Mouse (Mus musculus): ENCODE data around the gene Nsf.
"Not testable (repeated sequence)": the region's sequence is repeated elsewhere in the genome, so short reads cannot be mapped to it uniquely, and the experiment has no call there.

Gene Nsf

DNA sequence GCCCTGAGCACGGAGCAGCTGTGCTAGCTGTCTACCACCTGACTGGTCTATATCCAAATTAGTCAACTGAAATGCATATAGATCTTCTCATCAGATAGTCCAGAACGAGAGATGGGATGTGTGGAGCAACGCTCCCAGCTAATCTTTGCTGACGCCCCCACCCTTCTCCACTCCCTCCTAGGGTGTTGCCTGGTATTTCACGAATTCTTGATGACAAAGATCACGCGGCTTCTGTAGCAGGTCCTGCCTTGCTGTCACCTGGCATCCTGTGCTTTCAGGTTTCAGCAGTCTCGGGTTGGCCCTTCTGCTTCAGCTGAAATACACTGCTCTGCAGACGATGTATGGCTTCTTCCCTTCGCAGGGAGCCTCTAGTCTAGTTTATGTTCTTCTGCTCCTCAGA lies 61.0 kb downstream of the Nsf start:
- DNase-seq (ENCODE audit: low read depth), result no peak

GRCm38 (mm10) chr11:103891781-103892180 lies 62.1 kb downstream of the Nsf start:
- DNase-seq (ENCODE audit: low read depth), result no peak

DNA sequence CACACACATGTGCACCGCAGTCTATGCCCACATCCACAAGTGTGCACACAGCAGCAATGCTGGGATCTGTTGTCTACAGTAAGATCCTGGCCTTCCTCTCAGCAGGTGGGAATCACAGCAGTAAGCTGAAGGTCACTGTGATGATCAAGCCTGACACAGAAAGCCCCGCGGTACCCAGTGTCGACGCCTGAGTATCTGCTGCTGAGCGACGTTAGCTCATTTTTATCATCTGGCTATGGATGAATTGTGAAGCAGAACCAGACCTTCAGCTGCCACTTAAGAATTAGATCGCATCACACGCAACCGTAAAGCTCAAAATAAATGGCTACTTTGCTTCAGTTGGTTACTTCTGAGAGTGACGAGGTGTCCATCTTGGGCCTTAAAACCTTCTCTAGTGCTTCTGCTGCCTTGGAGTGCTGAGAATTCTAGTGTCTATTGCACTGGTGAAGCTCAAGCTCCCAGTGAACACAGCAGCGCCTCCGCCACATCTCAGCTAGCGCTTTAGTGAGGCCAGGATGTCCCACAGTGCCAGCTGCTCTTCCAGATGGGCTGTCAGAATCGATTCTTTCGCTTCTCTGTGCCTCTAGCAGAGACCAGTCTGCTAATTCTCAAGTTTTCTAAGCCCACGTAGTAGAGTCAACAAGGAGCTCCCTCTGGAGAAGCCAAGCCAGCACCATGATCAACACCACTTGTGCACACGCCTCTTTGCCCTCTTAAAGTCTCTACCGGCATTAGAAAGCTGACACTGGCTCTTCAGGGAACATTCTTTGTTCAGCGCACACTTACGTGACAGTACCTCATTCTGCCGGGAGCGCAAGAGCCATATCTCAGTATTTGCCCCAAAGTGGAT lies 63.3 kb downstream of the Nsf start:
- no peak for DNase-seq (ENCODE audit: low read depth)

GRCm38 (mm10) chr11:103887724-103888410 lies 66.0 kb downstream of the Nsf start:
- DNase-seq (ENCODE audit: low read depth), result no peak

DNA sequence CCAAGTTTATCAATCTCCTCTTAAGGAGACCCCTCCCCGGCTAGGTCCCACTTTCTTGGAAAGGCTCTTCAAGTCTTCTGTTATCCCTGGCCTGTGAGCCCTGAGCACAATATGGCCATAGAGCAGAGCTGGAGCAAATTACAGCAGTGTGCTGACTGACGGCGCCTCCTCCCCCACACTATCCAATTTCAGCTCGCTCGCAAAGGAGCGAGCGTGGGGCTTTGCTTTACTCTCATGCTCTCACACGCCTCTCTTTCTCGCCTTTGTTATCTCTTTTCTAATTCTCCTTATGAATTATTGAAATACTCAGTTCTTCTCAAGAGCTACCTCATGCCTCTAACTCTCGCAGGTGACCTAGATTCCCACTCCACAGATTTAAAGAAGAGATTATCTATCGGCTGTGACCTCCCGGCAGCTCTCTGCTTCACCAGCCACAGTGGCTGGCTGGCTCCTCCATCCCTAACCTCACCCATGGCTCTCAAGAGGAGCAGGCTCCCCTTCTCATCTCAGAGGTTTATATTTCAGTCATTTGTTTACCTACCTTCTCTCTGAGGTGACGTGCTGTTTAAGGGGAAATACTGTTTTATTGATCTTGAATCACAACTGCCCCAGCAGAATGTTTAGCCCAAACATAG lies 69.0 kb downstream of the Nsf start:
- no peak for DNase-seq (ENCODE audit: low read depth)

GRCm38 (mm10) chr11:103883793-103884192 lies 70.1 kb downstream of the Nsf start:
- no peak for DNase-seq (ENCODE audit: low read depth)

GRCm38 (mm10) chr11:103879476-103879875 lies 74.4 kb downstream of the Nsf start:
- DNase-seq (ENCODE audit: low read depth), result not testable (repeated sequence)

GRCm38 (mm10) chr11:103878441-103878840 lies 75.4 kb downstream of the Nsf start:
- DNase-seq (ENCODE audit: low read depth), result no peak

DNA sequence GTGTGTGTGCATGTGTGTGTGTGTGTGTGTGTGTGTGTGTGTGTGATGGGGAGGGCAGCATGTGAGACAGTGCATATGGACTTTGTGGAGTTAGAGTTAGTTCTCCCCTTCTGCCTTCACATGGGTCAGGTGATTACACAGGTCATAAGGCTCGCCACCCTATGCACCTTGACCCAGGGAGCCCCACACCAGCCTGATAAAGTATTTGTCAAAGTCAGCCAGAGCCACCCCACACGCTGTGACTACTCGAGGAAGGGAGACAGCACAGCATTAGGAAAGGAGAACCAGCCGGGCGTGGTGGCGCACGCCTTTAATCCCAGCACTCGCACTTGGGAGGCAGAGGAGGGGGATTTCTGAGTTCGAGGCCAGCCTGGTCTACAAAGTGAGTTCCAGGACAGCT lies 83.5 kb downstream of the Nsf start:
- DNase-seq (ENCODE audit: low read depth), result no peak

DNA sequence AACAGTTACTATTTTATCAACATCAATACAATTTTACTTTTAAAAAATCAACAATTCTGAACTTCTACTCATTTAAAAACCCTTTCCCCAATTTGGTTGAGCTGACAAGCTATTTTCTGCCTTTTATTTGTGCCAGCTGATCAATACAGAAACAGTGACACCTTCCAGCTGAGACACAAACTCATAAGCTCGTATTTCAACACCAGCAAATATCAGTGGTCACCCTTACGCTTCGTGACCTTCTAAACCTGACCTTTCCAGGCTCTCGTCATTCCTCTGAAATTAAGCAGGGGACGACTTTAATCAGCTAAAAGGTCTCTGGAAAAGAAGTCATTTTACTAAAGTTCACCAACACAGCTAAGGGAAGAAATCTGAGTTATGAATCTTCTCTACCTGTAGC lies 86.2 kb downstream of the Nsf start:
- no peak for DNase-seq (ENCODE audit: low read depth)

DNA sequence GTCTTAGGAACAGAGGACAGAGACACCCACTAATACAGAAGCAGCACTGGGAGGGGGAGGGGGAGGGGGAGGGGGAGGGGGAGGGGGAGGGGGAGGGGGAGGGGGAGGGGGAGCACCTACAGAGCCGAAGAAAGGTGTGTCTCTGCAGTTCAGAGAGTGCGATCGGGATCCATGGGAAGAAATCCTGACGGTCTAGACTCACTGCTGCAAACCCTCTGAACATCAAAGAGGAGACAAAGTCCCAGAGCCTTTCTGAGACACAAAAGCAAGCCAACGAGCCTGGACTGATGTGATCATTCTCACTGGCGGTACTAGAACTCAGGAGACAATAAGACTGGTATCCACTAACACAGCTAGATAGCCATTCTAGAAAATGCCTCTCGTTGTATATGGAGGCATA lies 88.5 kb downstream of the Nsf start:
- no peak for DNase-seq (ENCODE audit: low read depth)

- no peak for DNase-seq (ENCODE audit: low read depth)
Measured at GRCm38 (mm10) chr11:103864486-103864885, 89.4 kb downstream of the Nsf start.

DNA sequence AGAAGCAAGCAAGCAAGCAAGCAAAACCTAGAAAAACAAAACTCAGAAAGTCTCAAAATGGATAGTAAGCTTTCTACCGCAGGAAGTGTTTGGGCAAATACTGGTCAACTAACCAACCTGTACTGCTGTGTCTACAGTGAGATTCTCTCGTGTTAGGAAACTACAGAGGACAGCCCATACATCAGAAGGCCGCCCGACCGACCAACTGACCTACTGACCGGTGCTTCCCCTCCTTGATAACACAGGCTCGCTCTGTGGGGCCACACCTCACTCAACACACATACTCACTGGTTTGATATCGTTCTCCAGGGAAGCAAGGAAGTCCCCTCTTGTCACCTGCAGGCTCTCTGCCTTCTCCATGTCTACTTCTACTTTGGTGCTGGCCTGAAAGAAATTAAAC lies 90.9 kb downstream of the Nsf start:
- no peak for DNase-seq (ENCODE audit: low read depth)

DNA sequence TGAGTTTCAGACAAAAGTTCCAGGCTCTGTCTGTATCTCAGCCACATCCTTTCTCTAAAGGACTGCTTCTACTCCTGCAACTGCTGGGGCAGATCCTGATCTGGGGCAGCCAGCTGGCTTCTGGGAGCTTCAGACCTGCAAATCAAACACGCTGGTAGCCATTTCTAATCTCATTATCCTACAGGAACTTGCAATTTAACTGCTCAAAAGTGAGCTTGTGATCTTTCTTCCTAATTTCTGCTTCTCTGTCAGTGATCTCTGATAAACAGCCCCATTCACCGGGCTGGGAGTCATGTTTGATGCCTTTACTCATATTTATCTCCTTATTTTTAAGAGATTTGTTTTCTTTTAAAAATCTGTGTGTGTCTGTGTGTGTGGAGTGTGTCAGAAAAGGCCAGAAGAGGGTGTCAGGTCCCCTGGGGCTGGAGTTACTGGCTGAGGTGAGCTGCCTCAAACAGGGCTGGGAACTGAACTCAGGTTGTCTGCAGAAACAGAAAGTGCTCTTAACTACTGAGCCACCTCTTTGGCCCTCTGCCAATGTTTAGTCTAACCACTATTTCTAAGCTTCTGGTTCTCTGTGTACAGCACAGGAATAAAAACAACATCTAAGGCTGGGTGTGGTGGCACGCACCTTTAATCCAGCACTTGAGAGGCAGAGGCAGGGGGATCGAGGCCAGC lies 93.8 kb downstream of the Nsf start:
- DNase-seq (ENCODE audit: low read depth), result no peak

- DNase-seq (ENCODE audit: low read depth), result no peak
Measured at GRCm38 (mm10) chr11:103858760-103859159, 95.1 kb downstream of the Nsf start.

- no peak for DNase-seq (ENCODE audit: low read depth)
Measured at GRCm38 (mm10) chr11:103856641-103857040, 97.2 kb downstream of the Nsf start.

GRCm38 (mm10) chr11:103854294-103854693 lies 99.6 kb downstream of the Nsf start:
- DNase-seq (ENCODE audit: low read depth), result no peak

GRCm38 (mm10) chr11:103853284-103853920 lies 100.5 kb downstream of the Nsf start:
- no peak for DNase-seq (ENCODE audit: low read depth)

GRCm38 (mm10) chr11:103852590-103853283 lies 101.1 kb downstream of the Nsf start:
- DNase-seq (ENCODE audit: low read depth), result peak; percentile 28

- no peak for DNase-seq (ENCODE audit: low read depth)
Measured at GRCm38 (mm10) chr11:103848287-103848686, 105.6 kb downstream of the Nsf start.

DNA sequence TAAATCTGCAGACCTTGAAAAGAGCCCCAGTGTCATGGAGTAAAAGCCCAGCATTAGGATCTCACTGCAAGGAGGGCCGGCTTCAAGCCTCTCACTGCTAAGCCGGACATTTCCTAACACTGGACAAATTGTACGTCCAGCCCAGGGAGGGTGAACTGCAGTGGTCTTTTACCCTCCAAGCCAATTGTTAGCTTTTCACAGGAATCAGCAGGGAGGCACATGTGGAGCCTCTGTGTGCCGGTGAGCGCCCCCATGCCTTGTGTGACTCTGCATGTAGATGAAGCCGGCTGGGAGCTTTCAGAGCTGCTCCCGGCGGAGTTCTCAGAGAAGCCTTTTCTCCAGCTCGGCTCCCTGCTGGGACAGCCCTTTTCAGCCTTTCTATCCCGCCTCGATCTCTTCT lies 113.0 kb downstream of the Nsf start:
- no peak for DNase-seq (ENCODE audit: low read depth)
